Mouse (Mus musculus) adrenal gland, adult 8-10 months (tissue): Measurements from ENCODE around the gene Atp1b2. TPM values are rescaled to one million over a fixed set of nuclear protein-coding genes. Genes with fewer than 3 reads are reported as not detected.
"Not testable (repeated sequence)": the region's sequence is repeated elsewhere in the genome, so short reads cannot be mapped to it uniquely, and the experiment has no call there.

Source experiments
- DNase-seq: peaks from one replicate; pipeline ENCODE4 v3.0.0; 2022
- total RNA-seq, 4 experiments: library from RNA; stranded (reverse); gene quantifications; 2 replicates each; pipeline ENCODE4 v1.2.4; 2022

Atp1b2 gene
- 10 to 100 TPM; 22.5 to 47.8 (median 38.2) TPM for total RNA-seq

DNA sequence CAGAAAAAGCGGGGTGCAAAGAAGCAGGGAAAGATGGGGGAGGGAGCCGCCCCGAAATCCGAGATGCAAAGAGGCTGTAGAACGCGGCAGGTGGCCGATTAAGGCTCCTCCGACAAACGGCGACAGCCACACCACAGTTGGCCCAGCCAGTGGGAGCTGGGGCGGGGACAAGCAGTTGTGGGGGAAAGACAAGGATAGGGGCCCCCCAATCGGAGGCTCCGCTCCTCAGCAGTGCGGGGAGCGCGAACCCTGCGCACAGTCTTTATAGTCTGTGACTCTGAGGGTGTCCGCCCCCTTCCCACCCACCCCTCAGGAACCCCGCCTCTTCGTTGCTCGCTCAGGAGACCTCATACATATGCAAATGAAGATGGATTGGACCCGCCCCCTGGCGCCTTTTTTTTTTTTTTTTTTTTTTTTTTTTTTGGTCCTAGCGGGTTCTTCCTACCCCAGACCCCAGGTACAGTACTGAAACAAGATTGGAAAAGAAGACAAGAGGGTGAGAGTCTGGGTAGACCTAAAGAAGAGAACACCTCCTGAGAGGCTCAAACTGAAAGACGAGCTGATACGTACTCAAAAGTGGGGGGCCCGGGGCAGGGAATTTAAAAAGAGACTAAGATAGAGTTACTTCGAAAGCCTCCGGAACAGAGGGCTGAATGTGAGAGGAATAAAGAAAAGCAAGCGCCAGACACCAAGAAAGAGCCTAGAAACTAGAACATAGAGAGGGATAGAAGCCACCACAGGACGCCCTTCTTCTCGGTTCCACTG lies at the start of gene Atp1b2:
Gene Atp1b2 (minus strand): TSS at position 217 of the 765 bp plus-strand sequence.
- DNase-seq: peak; percentile 56

DNA sequence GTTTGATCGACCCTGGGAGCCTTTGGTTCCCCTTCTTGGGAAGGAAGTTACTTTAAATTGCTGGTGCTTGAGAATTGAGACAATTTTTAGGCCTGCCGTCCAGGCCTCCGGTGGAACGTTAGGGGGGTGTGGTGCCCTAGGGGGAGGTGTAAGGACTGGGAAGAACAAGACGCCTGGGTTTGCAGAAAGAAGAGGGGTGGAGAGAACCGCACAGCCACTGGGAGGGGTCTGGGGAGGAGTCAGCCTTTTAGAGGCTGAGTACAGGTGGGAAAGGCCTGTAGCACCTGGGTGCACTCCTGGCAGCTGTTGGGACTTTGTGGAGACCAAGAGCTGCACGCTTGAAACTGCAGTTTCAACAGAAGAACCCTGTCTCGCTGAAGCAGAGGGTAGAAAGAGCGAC lies 49.0 kb upstream of the Atp1b2 start:
- no peak for DNase-seq

DNA sequence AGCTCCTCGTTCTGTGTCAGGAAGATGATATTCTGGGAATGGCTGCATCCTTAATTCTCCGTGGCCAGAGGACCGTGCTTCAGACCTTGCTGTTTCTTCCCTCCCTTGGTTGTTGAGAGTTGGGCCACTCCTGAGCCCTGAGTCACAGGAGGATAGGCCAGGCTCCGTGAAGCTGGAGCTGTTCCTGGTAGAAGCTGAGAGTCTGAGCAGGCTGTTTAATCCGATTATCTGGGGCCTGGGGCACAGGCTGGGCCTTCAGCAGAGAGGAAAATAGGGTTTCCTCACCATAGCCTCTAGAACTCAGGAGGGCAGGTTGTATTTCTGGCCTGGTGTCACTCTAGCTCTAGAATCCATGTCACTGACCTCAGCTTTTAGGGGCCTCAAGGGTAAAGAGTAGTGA lies 47.7 kb upstream of the Atp1b2 start:
- DNase-seq: no peak

DNA sequence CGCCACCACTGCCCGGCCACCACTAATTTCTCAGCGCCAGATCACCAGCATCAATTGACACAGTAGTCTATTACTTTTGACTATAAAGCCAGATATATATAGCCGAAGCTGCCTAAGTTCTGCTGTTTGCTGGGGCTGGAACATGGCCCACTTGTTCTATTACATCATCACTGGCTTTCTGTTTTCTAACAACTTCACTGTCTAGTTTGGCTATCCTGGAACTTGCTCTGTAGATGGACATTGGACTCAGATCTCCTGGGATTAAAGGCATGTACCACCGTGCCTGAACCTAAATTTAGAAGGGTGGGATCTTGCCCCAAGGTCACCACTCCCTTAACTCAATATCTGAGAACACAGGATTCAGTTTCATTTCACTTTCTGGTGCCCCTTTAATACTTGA lies 40.1 kb upstream of the Atp1b2 start:
- DNase-seq: no peak

DNA sequence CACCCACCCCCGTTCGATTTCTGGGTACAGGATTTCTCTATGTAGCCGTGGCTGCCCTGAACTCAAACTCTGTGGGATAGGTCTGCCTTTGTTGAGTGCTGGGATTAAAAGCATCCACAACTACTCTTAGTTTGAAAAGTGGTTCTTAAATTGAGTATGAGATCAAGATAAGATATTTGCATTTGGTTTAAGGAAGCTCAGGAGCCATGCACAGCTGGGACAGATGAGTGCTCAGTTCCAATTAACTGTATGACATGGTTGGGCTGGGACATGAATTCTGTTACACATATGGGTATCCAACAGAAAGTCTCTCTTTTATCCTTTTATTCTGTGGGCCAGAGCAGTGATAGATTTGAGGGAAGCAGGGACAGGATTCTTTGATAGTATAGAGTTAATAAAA lies 29.7 kb upstream of the Atp1b2 start:
- no peak for DNase-seq

DNA sequence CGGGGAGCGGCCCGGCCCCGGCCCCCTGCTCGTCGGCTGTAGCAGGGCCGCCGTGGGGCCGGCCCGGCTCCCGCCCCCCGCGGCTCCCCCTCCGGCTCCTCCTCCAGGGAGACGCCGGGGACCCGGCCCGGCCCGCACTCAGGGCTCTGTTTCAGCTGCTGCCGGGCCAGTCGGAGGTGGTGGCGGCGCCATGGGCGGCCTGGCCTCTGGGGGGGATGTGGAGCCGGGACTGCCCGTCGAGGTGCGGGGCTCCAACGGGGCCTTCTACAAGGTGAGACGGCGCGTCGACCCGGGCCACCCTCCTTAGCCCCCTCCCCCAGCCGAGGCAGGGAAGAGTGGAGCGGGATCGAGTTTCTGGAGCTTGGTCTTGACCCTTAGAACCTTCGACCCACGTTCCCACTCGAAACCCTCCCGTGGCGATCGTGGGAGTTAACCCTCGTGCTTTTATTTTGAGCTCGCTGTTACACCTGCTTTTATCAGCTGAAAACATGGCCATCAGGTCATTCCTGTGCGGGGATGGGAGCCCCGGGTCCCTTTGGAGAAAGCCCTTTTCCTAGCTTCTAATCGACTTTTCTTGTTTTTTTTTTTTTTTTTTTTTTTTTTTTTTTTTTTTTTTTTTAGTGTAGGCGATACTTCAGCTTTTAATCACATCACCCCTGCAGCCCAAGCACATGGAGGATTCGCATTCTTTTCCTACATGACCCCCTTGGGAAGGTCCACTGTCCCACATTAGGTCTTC lies 27.6 kb upstream of the Atp1b2 start:
- peak; percentile 56 for DNase-seq

DNA sequence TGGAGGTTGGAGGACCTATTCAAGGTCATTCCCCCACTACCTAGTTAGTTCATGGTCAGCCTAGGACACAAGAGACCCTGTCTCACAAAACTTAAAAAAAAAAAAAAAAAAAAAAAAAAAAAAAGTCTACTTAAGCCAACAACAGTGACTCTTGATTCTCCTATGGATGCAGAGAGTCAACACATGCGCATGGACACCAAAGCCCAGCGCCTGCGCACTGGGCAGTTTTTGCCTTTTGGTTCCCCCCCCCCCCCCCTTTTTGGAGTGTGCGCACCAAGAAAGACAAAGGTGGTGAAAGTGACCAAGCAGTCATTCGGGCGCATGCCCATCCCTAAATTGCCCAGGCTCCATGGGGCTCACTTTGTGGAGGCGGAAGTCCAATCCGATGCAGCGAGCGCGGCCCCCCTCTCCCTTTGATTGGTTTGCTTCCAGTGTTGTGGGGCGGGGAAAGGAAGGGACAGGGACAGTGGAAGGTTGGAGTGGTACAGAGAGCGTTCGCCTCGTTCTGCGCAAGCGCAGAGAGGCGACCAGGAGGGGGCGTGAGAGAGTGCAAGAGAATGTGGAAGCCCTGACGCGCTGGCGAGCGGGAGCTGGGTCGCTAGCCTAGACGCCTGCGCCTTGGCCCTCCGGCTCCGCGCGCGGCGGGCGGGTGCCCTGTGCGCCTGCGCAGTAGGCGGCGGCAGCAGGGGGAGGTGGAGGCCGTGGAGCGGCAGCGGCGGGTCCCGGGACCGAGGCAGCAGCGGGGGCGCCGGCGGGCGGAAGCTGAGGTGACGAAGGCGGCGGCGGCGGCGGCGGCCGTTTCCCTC lies 26.7 kb upstream of the Atp1b2 start, which contains the start of gene Fxr2:
Gene Fxr2 (plus strand): TSS at position 707 of the 806 bp plus-strand sequence.
- DNase-seq: peak; percentile 100

DNA sequence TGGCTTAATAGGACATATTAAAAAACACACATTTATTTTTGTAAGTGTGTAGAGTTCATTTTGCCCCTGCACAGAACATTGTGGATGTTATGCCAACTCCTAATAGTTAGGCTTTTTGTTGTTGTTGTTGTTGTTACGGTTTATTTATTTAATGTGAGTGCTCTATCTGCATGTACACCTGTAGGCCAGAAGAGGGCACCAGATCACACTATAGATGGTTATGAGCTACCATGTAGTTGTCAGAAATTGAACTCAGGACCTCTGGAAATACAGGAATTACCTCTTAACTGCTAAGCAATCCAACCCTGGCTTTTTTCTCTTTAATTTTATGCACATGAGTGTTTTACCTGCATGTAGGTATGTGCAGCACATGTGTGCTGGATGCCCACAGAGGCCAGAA lies 24.1 kb upstream of the Atp1b2 start:
- no peak for DNase-seq

DNA sequence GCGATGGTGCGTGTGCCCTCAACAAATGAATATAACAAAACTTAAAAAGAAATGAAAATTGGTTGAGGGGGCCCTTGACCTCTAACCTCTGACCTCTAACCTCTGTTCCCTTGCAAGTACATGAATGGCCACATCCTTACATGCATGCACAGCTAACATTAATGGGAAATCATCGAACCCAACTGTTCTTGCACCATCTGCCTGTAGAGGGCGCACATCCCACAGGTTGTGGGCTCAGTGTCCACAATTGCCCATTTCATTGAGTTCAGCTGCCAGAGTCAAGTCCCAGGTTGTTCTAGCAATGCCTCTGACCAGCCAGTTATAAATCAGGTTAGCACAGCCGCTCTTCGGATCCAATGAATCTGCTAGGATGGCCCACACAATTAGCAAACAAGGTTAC lies 22.5 kb upstream of the Atp1b2 start:
- DNase-seq: peak; percentile 65

DNA sequence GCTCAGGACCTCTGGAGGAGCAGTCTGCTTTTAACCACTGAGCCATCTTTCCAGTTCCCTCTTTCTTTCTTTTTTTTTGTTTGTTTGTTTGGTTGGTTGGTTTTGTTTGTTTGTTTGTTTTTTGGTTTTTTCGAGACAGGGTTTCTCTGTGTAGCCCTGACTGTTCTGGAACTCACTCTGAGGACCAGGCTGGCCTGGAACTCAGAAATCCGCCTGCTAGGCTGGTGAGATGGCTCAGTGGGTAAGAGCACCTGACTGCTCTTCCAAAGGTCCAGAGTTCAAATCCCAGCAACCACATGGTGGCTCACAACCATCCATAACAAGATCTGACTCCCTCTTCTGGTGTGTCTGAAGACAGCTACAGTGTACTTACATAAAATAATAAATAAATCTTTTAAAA lies 18.6 kb upstream of the Atp1b2 start:
- DNase-seq: not testable (repeated sequence)

DNA sequence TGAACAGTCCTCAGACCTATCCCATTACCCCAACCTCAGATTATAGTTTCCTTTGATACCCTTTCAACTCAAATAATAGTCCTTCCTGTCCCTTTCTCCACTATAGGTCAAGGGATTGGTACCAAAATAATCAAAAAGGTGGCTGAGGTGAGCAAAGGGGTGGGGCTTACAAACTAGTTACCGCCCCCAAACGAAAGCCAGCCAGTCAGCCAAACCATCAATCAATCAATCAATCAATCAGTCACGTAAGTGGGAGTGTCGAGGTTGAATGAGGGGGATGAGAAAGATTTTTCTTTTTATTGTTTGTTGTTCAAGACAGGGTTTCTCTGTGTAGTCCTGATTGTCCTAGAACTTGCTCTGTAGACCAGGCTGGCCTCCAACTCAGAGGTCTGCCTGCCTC lies 17.3 kb upstream of the Atp1b2 start:
- no peak for DNase-seq

DNA sequence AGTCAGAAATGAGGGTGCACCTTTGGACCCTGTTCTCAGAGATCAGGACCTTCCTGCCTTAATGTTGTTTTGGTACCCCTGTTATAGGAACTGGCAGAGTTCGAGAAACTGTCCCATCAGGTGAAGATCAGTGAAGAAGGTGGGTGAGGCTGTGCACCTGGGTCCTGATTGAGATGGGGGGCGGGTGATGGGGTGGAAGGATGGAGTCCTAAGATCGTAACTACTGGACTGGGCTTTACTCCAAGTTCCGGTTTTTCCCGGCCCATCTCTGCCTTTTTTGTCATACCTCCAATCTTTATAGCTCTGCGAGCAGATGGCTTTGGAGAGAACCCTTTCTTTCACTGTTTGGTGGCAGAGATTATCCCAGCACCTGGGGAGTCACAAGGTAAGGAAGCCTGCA lies 16.7 kb upstream of the Atp1b2 start:
- DNase-seq: no peak

DNA sequence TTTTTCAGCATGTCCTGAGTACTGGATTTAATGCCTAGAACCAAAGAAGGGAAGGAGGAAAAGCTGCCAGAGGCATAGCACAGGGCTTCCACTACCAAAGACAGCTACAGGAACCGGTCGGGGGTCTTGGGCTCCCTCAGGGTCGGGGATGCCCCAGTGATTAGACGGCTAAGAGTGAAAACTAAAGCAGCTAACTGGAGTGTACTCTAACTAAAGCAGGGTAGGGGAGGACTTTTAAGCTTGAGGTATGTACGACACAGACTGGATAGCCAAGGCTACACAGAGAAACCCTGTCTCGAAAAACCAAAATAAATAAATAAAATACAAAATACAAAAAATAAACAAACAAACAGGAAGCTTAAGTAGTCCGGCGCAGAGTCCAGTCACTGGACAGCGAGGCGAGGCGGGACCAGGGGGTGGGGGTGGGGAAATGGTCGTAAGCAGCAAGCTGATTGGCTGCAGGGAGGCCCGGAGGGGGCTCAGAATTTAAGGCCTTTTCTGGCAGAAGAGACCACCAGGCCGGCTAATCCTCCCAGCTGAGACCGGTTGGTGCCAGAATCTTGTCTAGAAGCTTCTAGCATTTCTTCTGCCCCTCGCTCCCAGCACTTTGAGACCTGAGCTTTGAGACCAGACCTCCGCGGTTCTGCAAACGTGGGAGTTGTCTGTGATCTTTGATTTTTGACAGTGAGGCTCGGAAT lies 16.0 kb upstream of the Atp1b2 start, which contains the start of gene Sat2:
Gene Sat2 (plus strand): TSS at position 454 of the 698 bp plus-strand sequence.
- no peak for DNase-seq

DNA sequence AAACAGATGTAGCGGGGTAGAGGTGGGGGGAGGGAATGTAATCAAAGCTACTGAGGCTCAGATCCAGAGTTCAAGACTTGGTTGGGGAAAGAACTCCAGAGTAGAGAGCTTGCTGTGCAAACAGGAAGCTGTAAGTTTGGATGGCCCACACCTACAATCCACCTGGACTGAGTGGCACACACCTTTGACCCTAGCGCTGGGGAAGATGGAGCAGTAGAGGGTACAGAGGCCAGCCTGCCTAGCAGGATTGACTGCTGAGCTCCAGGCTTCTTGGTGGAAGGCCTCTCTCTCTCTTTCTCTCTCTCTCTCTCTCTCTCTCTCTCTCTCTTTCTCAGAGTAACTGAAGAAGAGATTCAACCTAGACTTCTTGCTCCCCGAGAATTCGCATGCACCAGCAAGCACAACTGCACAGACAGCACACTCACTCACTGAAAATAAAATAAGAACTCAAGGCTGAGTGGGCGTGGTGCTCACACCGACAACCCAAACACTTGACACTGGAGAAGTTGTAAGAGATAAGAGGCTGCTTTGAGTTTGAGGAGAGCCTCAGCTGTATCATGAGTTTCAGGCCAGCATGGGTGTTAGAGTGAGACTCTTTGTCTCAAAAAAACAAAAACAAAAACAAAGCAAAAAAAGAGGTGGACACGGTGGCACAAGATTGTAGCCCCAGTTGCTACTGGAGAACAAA lies 14.8 kb upstream of the Atp1b2 start:
- no peak for DNase-seq

DNA sequence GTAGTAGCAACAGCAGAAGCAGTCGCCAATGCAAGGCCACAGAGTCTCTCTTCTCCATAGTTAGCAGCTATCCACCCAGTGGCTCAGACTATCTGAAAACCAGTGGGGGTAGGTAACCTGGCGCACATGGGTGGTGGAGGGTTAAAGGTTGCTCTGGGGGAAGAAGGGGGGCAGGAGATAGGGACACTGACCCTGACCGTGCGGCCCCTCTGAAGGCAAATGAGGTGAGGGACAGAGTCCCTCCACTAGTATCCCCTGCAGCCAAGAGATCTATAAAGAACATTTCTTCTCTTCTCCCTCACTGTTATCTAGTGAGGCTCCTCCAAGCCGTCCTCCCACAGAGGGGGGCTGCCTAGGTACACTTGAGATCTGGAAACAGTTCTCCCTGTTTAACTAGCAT lies 12.1 kb upstream of the Atp1b2 start, which contains the start of gene Shbg:
Gene Shbg (minus strand): TSS at position 101 of the 400 bp plus-strand sequence.
- no peak for DNase-seq

DNA sequence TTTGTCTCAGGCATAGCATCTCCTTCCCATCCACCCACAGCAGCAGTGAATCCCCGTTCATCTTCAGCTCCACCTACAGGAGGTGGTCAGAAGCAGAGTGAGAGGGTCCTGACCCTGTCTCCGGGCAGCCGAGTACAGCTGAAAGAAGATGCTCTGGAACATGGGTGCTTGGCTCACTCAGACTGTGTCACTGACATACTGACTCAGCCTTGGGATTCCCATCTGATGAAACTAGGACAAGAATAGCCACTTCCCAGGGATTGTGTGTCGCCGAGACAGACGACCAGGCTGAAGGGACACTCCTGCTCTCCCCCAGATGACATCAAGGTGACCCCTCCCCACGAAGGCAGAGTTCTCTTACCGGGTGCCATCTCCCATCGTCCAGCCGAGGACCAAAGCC lies 11.0 kb upstream of the Atp1b2 start:
- no peak for DNase-seq

DNA sequence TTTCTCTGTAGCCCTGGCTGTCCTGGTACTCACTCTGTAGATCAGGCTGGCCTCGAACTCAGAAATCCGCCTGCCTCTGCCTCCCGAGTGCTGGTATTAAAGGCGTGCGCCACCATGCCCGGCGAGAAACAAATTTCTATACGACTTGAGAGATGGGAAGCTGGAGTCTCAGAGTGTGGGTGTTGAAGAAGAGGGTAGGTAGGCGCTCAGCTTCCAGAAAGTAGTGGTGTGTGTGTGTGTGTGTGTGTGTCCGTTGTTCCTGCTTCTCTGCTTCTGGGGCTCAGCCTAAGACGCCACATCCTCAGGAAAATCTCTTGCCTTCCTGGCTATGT lies 8.5 kb upstream of the Atp1b2 start:
- not testable (repeated sequence) for DNase-seq

DNA sequence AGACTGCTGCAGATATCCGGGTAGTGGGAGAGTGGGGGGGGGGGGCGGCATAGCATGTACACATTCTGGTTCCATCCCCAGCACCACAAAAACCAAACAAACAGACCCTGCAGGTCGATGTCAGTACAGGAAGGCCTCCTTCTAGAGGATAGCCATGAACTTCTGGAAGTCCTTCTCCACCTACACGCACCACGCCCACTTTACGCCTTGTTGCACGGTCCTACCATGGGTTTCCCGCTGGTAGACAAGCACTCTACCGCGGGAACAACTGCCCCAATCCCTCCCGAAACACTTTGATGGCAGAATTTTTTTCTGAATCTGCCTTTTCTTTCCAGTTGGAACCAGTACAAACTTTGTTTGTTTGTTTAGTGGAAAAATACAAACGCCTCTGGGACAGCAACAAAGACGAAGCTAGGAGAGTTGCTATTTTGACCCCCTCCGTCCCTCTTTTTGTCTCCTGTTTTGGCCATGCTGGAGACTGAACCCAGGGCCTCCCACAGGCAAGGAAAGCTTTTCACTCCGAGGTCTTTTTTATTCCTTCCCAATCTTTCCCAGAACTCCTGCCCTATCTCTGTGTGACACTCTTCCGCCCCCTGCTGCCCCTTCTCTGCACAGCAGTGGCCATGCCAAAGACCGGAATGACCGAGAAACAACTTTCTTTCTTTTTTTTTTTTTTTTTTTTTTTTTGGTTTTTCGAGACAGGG lies 8.0 kb upstream of the Atp1b2 start:
- DNase-seq: peak; percentile 81

DNA sequence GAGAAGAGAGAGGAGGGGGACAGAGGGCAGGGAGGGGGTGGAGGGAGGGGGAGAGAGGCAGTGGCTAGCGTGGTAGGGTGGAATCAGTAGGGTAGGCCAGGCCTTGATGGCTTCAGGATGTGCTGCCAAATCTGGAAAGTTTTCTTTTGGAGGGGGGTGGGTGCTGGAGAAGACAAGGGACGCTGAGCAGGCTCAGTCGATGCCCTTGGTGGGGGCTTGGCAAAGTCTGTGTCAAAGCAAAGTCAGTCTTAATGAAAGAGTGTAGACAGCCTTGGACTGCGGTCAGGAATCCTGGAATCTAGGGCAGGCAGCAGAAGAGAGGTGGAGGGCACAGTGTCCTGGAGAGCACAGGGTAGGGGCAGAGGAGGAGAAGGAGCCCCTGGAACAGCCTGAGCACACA lies 5.2 kb upstream of the Atp1b2 start:
- no peak for DNase-seq

DNA sequence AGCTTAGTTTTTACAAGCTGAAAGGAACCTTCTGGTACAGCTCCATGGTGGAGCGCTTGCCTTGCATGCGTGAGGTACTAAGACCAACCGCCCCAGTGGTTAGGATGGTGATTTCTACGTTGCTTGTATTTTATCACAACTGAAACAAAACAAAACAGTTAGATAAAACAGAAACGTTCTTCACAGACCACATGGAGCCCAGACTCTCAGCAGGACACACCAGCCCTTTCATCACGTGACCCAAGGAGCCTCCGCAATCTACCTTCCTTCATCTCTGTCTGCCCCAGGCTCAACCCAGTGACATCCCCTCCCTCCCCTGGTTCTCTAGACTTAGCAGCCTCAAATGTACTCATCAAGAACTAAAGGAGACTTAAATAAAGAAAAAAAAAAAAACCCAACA lies 3.7 kb upstream of the Atp1b2 start:
- no peak for DNase-seq

DNA sequence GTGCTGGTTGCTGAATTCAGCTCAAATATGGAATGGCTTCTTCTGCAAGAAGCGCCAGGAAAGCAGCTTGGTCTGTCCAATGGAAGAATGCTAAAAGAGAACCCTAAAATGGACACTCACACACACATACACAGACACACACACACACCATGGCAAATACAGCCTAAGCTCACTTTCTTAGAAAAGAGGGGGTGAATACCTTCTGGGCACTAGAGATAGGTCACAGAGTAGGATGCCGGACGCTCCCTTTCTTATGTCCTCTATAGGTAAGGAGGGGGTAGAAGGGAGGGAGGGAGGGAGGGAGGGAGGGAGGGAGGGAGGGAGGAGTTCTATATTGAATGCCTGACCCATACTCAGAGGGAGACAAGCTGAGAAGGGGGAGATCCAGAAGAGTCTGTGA lies 2.8 kb upstream of the Atp1b2 start:
- DNase-seq: no peak
